Mouse (Mus musculus) mouse embryonic stem cell (cell line): ENCODE measurements around the gene Apobec2.

Experiments
- in situ Hi-C, 2 experiments: fragments of 300-500 bp; cut with MboI; formaldehyde crosslinking; loops; 1 replicate in 1 of 2; 3 replicates in 1 of 2; pipeline ENCODE4 v1.14.3; 2019 to 2020; ENCODE audit warnings: low sequenced_read_pairs in 2 of 2, low pct_unique_long_range_greater_than_20kb in 1 of 2, mixed read lengths in 1 of 2; ENCODE audit not compliant: unreplicated experiment in 1 of 2

Apobec2 gene

GRCm38 (mm10) chr17:48376102-48376501 is 56.6 kb downstream of the Apobec2 start:
- in situ Hi-C loops: no loop called here

DNA sequence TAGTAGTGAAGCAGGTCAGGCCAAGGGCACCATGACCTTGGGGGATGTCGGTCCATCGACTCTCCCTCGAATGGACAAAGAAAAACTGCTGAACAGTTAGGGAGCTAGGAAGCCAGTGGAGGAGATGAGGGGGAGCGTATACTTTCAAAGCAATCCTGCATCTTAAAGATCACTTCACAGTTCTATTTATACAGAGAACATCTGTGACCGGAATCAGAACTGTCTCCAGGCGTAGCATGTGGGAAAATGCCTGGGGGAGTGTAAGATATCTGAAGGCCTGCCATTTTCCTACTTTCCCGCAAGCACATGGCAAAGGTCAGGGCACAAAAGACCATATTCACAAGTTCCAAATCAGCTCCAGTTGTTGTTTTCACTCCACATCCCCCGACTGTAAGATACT is 59.7 kb downstream of the Apobec2 start:
- in situ Hi-C loops: no loop called here

DNA sequence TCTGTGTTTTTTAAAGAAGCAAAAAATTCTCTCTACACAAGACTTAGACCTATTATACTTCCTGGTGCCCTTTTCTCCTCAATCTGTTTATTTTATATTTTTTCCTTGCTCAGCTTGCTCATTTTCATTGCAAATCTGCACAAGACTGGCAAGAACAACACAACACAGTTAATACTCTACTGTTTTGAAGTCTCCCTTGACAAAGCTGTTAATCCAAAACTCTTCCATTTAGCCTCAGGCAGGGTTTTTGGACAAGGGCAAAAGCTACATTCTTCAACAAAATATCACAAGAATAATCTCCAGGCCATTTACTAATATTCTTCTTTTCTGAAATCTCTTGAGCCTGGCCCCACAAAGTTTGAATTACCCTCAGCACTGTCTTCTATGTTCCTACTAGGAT is 61.1 kb downstream of the Apobec2 start:
- in situ Hi-C loops: no loop called here
